In genomic region chr12:86110637-86111036, GRCm38 (mm10) we compare ENCODE assay signal across 9 mouse cellular contexts. TPM values are rescaled to one million over a fixed set of nuclear protein-coding genes. Genes with fewer than 3 reads are reported as not detected.
DNase-seq lines count a peak whose midpoint lies in the region; ATAC-seq and TF ChIP-seq lines count a peak whose summit lies in the region.
"Had no signal": no experiment of that assay in that cellular context is flagged by ENCODE, and none has a peak within 500 bp of the region (broad histone marks: within the 10 kb centered on the region; RNA-seq: fewer than 3 reads in every experiment).

No protein-coding gene starts in this region.

- H3K9ac ChIP-seq in forebrain, postnatal 0 days, result no peak overlapping the region
- H3K9ac ChIP-seq in lung, embryonic 14.5 days, result no peak overlapping the region
- no peak overlapping the region for H3K9ac ChIP-seq in stomach, postnatal 0 days (ENCODE audit: low read length)
- H3K9ac ChIP-seq: embryonic facial prominence, embryonic 15.5 days had no signal

- no peak for ATAC-seq in forebrain, postnatal 0 days
- ATAC-seq in lung, embryonic 14.5 days (ENCODE audit: insufficient read depth), result no peak
- ATAC-seq in stomach, postnatal 0 days (ENCODE audit: low FRiP score, low TSS enrichment), result peak; percentile 63; the same call in 1 of the 2 replicates

- H3K36me3 ChIP-seq in forebrain, postnatal 0 days (ENCODE audit: insufficient read depth), result no peaks in the 10 kb centered on the region
- peaks cover 14% of the 10 kb centered on the region for H3K36me3 ChIP-seq in forebrain, embryonic 10.5 days (replicated peaks)
- peaks cover 10% of the 10 kb centered on the region; the same call in 1 of the 2 replicates for H3K36me3 ChIP-seq in lung, embryonic 14.5 days (ENCODE audit: insufficient read depth)
- no peaks in the 10 kb centered on the region for H3K36me3 ChIP-seq in stomach, postnatal 0 days (ENCODE audit: control insufficient read depth, insufficient read depth, low read length)
- H3K36me3 ChIP-seq: embryonic facial prominence, embryonic 15.5 days had no signal

- H3K27ac ChIP-seq in forebrain, postnatal 0 days (ENCODE audit: low read depth, low read length), result no peak overlapping the region
- no peak overlapping the region for H3K27ac ChIP-seq in forebrain, embryonic 10.5 days
- H3K27ac ChIP-seq in lung, embryonic 14.5 days (ENCODE audit: low read depth), result no peak overlapping the region
- no peak overlapping the region for H3K27ac ChIP-seq in stomach, postnatal 0 days (replicated peaks)
- H3K27ac ChIP-seq: embryonic facial prominence, embryonic 15.5 days had no signal

- H3K4me2 ChIP-seq in forebrain, postnatal 0 days (ENCODE audit: low read depth), result no peak overlapping the region
- H3K4me2 ChIP-seq in lung, embryonic 14.5 days, result no peak overlapping the region
- no peak overlapping the region for H3K4me2 ChIP-seq in stomach, postnatal 0 days (replicated peaks; ENCODE audit: low read depth)
- H3K4me2 ChIP-seq: embryonic facial prominence, embryonic 15.5 days had no signal

- H3K4me3 ChIP-seq in forebrain, postnatal 0 days (ENCODE audit: low read depth, low read length), result no peak overlapping the region
- H3K4me3 ChIP-seq in forebrain, embryonic 10.5 days, result no peak overlapping the region
- no peak overlapping the region for H3K4me3 ChIP-seq in lung, embryonic 14.5 days (ENCODE audit: low read depth, low read length)
- H3K4me3 ChIP-seq in stomach, postnatal 0 days (ENCODE audit: low read depth, low read length), result no peak overlapping the region
- H3K4me3 ChIP-seq: embryonic facial prominence, embryonic 15.5 days had no signal

- H3K4me1 ChIP-seq in forebrain, postnatal 0 days (ENCODE audit: insufficient read depth), result no peaks in the 10 kb centered on the region
- no peaks in the 10 kb centered on the region for H3K4me1 ChIP-seq in forebrain, embryonic 10.5 days
- H3K4me1 ChIP-seq in lung, embryonic 14.5 days (ENCODE audit: insufficient read depth), result no peaks in the 10 kb centered on the region
- no peaks in the 10 kb centered on the region for H3K4me1 ChIP-seq in stomach, postnatal 0 days (replicated peaks; ENCODE audit: control insufficient read depth, insufficient read depth)
- H3K4me1 ChIP-seq: embryonic facial prominence, embryonic 15.5 days had no signal

- H3K27me3 ChIP-seq in forebrain, postnatal 0 days (ENCODE audit: insufficient read depth, low read length), result no peaks in the 10 kb centered on the region
- H3K27me3 ChIP-seq in forebrain, embryonic 10.5 days (ENCODE audit: poor library complexity, severe bottlenecking), result no peaks in the 10 kb centered on the region
- H3K27me3 ChIP-seq in lung, embryonic 14.5 days (ENCODE audit: insufficient read depth, low read length), result no peaks in the 10 kb centered on the region
- no peaks in the 10 kb centered on the region for H3K27me3 ChIP-seq in stomach, postnatal 0 days (ENCODE audit: control insufficient read depth, insufficient read depth, low read length)
- H3K27me3 ChIP-seq: embryonic facial prominence, embryonic 15.5 days had no signal

- 92% methylated on average over 2 of the region's 2 CpGs for WGBS in forebrain, postnatal 0 days
- WGBS in forebrain, embryonic 10.5 days, result 92% methylated on average over 2 of the region's 2 CpGs
- 94% methylated on average over 2 of the region's 2 CpGs for WGBS in lung, embryonic 14.5 days
- 100% methylated on average over 2 of the region's 2 CpGs for WGBS in stomach, postnatal 0 days

- TF ChIP-seq EP300 in stomach, postnatal 0 days (optimal IDR thresholded peaks at IDR 0.05), result no peak

- peak; percentile 56 for TF ChIP-seq CTCF in forebrain, postnatal 0 days (IDR thresholded peaks at IDR 0.05; ENCODE audit: low read depth)
- TF ChIP-seq CTCF in lung, embryonic 14.5 days (IDR thresholded peaks at IDR 0.05; ENCODE audit: low read depth), result peak; percentile 64
- TF ChIP-seq CTCF in stomach, postnatal 0 days (IDR thresholded peaks at IDR 0.05; ENCODE audit: low read depth), result peak; percentile 70

- no peak for DNase-seq in forebrain, postnatal 0 days
- DNase-seq in forebrain, embryonic 10.5 days (ENCODE audit: extremely low spot score, low spot score), result no peak
- peak; percentile 62 for DNase-seq in lung, embryonic 14.5 days
- DNase-seq in lung, postnatal 25 days (ENCODE audit: low spot score), result no peak
- DNase-seq in c-Kit-positive CD71-negative TER-119-negative erythroid progenitor cells, embryonic 14.5 days (ENCODE audit: low read depth), result peak; percentile 7
- DNase-seq in stomach, postnatal 0 days (ENCODE audit: low spot score), result no peak
- no peak for DNase-seq in layer of hippocampus, adult 9-10 months (ENCODE audit: low spot score)
- no peak for DNase-seq in heart, postnatal 25 days (ENCODE audit: low spot score)

- H3K9me3 ChIP-seq in forebrain, postnatal 0 days (ENCODE audit: low read length), result no peaks in the 10 kb centered on the region
- no peaks in the 10 kb centered on the region for H3K9me3 ChIP-seq in forebrain, embryonic 10.5 days
- H3K9me3 ChIP-seq in lung, embryonic 14.5 days (ENCODE audit: low read depth, low read length), result no peaks in the 10 kb centered on the region
- no peaks in the 10 kb centered on the region for H3K9me3 ChIP-seq in stomach, postnatal 0 days (ENCODE audit: control insufficient read depth, low read length)
- H3K9me3 ChIP-seq: embryonic facial prominence, embryonic 15.5 days had no signal

- intact Hi-C loops in heart, postnatal 25 days (cut with DNase I), result no loop called here

RNA-seq across cellular contexts. Expression of gene Ift43, which starts 28.3 kb away (rescaled TPM):
- total RNA-seq in forebrain, postnatal 0 days (2014; rRNA removed), result 12.9 and 19.5 TPM in 2 replicates
- 33.9 and 35.3 TPM in 2 replicates for polyA plus RNA-seq in forebrain, postnatal 0 days (2015; fragmentation: Nextera tagmentation; extraction: Ambion mirVana)
- 73.7 and 77.5 TPM in 2 replicates for polyA plus RNA-seq in forebrain, embryonic 10.5 days (2016; fragmentation: Nextera tagmentation; extraction: Ambion mirVana)
- 88.1 and 88.3 TPM in 2 replicates for polyA plus RNA-seq in lung, embryonic 14.5 days (2014; fragmentation: Nextera tagmentation; extraction: Ambion mirVana)
- polyA plus RNA-seq in stomach, postnatal 0 days (2015; fragmentation: Nextera tagmentation; extraction: Ambion mirVana), result 48.0 and 49.4 TPM in 2 replicates
- total RNA-seq in heart, postnatal 25 days (2021), result 10 to 100 TPM; 23.0 to 24.5 TPM

RNA-seq across cellular contexts. Expression of gene Tgfb3, which starts 31.8 kb away (rescaled TPM):
- total RNA-seq in forebrain, postnatal 0 days (2014; rRNA removed), result 6.5 and 7.3 TPM in 2 replicates
- 5.3 and 6.8 TPM in 2 replicates for polyA plus RNA-seq in forebrain, postnatal 0 days (2015; fragmentation: Nextera tagmentation; extraction: Ambion mirVana)
- 5.7 and 6.1 TPM in 2 replicates for polyA plus RNA-seq in forebrain, embryonic 10.5 days (2016; fragmentation: Nextera tagmentation; extraction: Ambion mirVana)
- polyA plus RNA-seq in lung, embryonic 14.5 days (2014; fragmentation: Nextera tagmentation; extraction: Ambion mirVana), result 46.1 and 50.5 TPM in 2 replicates
- polyA plus RNA-seq in stomach, postnatal 0 days (2015; fragmentation: Nextera tagmentation; extraction: Ambion mirVana), result 9.4 and 9.5 TPM in 2 replicates
- total RNA-seq in heart, postnatal 25 days (2021), result 10 to 100 TPM; 14.8 to 16.5 TPM

Comparison
In these comparisons a context has a peak if more than half of its experiments do, and no peak if none do; other contexts are left out.
1. DNase-seq: peak in lung, embryonic 14.5 days (single experiment) and c-Kit-positive CD71-negative TER-119-negative erythroid progenitor cells, embryonic 14.5 days (single experiment); none in forebrain, postnatal 0 days (single experiment), forebrain, embryonic 10.5 days (single experiment), lung, postnatal 25 days (single experiment), stomach, postnatal 0 days (single experiment), layer of hippocampus, adult 9-10 months (single experiment) and heart, postnatal 25 days (single experiment).
2. Peak in every context shown above with its lines, with median percentiles within 50 percentile points of each other: CTCF ChIP-seq.